Mouse (Mus musculus) olfactory bulb, adult 2 months (tissue): ENCODE results near the gene Tnfrsf8.

ENCODE experiments used
- CTCF ChIP-seq: fragments of 200-500 bp; IDR thresholded peaks from 2 replicates; pipeline ENCODE4 v1.5.1; 2012; ENCODE audit warnings: low read depth, mild to moderate bottlenecking, low read length, moderate library complexity; ENCODE audit not compliant: insufficient read depth
- POLR2A ChIP-seq: fragments of 200-500 bp; IDR thresholded peaks from 2 replicates; pipeline ENCODE4 v1.6.1; 2012; ENCODE audit warnings: mild to moderate bottlenecking, low read depth, low read length, moderate library complexity; ENCODE audit not compliant: insufficient read depth

DNA sequence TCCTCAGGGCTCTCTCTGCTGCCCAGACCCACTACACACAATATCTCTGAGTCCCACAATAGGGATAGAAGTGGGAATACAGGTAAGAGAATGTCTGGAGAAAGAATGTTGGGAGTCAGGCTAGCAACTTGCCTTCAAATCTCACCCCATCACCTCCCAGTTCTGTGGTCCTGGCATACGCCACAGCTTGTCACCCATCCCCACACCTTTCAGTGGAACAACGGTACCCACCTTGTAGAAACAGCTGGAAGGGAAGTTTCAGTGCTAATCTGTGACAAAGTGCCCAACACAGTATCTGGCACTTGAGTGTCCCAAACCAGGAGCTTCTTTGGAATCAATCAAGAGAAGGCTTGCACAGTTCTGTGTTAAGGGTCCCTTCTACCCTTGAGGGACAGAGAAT is 70.3 kb downstream of the Tnfrsf8 start:
- TF ChIP-seq CTCF (no peak), POLR2A (no peak)
